Mouse (Mus musculus) MEL (cell line): ENCODE data around the gene Ttc16. TPM values are rescaled to one million over a fixed set of nuclear protein-coding genes. Genes with fewer than 3 reads are reported as not detected.

Experiments used
- DNase-seq: peaks from one replicate; pipeline ENCODE4 v3.0.0; 2011; ENCODE audit warnings: low read depth, low spot score
- H3K27ac ChIP-seq: 2 replicates; pipeline ENCODE4 v1.5.1; 2012; ENCODE audit warnings: low read depth, mild to moderate bottlenecking, control low read depth, low read length, moderate library complexity; ENCODE audit not compliant: control insufficient read depth
- H3K27me3 ChIP-seq, 2 experiments: fragments of 150-350 bp in 1 of 2; sonication (generic) in 1 of 2; 2 replicates each; pipeline ENCODE4 v1.6.1; 2012; ENCODE audit warnings: low read length in 2 of 2, mild to moderate bottlenecking in 2 of 2, improper control_type of control experiment in 1 of 2, moderate library complexity in 1 of 2; ENCODE audit not compliant: insufficient read depth in 2 of 2, control insufficient read depth in 1 of 2
- H3K36me3 ChIP-seq, 2 experiments: 2 replicates each; pipeline ENCODE4 v1.6.1; 2012 to 2014; ENCODE audit warnings: low read length in 2 of 2, improper control_type of control experiment in 1 of 2, inconsistent platforms in 1 of 2, mild to moderate bottlenecking in 1 of 2; ENCODE audit not compliant: insufficient read depth in 2 of 2, control insufficient read depth in 1 of 2
- H3K4me1 ChIP-seq, 2 experiments: fragments of 150-350 bp in 1 of 2; sonication (generic) in 1 of 2; 2 replicates each; pipeline ENCODE4 v1.6.1; 2012; ENCODE audit warnings: low read length in 2 of 2, improper control_type of control experiment in 1 of 2, mild to moderate bottlenecking in 1 of 2; ENCODE audit not compliant: insufficient read depth in 2 of 2, control insufficient read depth in 1 of 2
- H3K4me3 ChIP-seq, 2 experiments: fragments of 150-350 bp in 1 of 2; sonication (generic) in 1 of 2; 2 replicates each; pipeline ENCODE4 v1.5.1; 2012; ENCODE audit warnings: low read depth in 2 of 2, low read length in 2 of 2, mild to moderate bottlenecking in 2 of 2, moderate library complexity in 2 of 2, control low read depth in 1 of 2, improper control_type of control experiment in 1 of 2; ENCODE audit not compliant: control insufficient read depth in 1 of 2, insufficient read depth in 1 of 2
- H3K79me2 ChIP-seq: 2 replicates; pipeline ENCODE4 v1.6.1; 2012; ENCODE audit warnings: mild to moderate bottlenecking, low read length, moderate library complexity; ENCODE audit not compliant: control insufficient read depth, poor library complexity, insufficient read depth
- H3K9ac ChIP-seq: 2 replicates; pipeline ENCODE4 v1.6.1; 2012; ENCODE audit warnings: low read depth, mild to moderate bottlenecking, control low read depth, low read length, moderate library complexity; ENCODE audit not compliant: control insufficient read depth, poor library complexity, severe bottlenecking
- H3K9me3 ChIP-seq: fragments of 150-350 bp; sonication (generic); replicated peaks from 2 replicates; pipeline ENCODE4 v1.6.1; 2012; ENCODE audit warnings: mild to moderate bottlenecking, low read length, improper control_type of control experiment, moderate library complexity; ENCODE audit not compliant: insufficient read depth
- CTCF ChIP-seq, 3 experiments: IDR thresholded peaks in 2 of 3; conservative IDR thresholded peaks in 1 of 3; 2 replicates each; pipeline ENCODE4 v1.5.1; 2011 to 2012; ENCODE audit warnings: low read length in 3 of 3, low read depth in 2 of 3, mild to moderate bottlenecking in 2 of 3, improper control_type of control experiment in 1 of 3, inconsistent platforms in 1 of 3, mixed read lengths in 1 of 3, moderate library complexity in 1 of 3; ENCODE audit not compliant: control insufficient read depth in 1 of 3, insufficient read depth in 1 of 3, poor library complexity in 1 of 3, severe bottlenecking in 1 of 3
- EP300 ChIP-seq, 2 experiments: IDR thresholded peaks; 2 replicates each; pipeline ENCODE4 v1.6.1; 2011; ENCODE audit warnings: improper control_type of control experiment in 2 of 2, low read length in 2 of 2, low read depth in 1 of 2, mild to moderate bottlenecking in 1 of 2
- KAT2A ChIP-seq: conservative IDR thresholded peaks from 2 replicates; pipeline ENCODE4 v1.6.1; 2012; ENCODE audit warnings: low read depth, low read length, improper control_type of control experiment, inconsistent platforms
- MYB ChIP-seq: IDR thresholded peaks from 2 replicates; pipeline ENCODE4 v1.6.1; 2011; ENCODE audit warnings: mild to moderate bottlenecking, low read depth, low read length, improper control_type of control experiment
- SIN3A ChIP-seq: IDR thresholded peaks from 2 replicates; pipeline ENCODE4 v1.6.1; 2012; ENCODE audit warnings: low read length, improper control_type of control experiment, inconsistent platforms
- SMC3 ChIP-seq: IDR thresholded peaks from 2 replicates; pipeline ENCODE4 v1.6.1; 2011; ENCODE audit warnings: low read depth, low read length, improper control_type of control experiment
- USF1 ChIP-seq: IDR thresholded peaks from 2 replicates; pipeline ENCODE4 v1.6.1; 2014; ENCODE audit warnings: low read depth, mild to moderate bottlenecking, inconsistent platforms, low read length, improper control_type of control experiment, moderate library complexity
- ZC3H11A ChIP-seq: IDR thresholded peaks from 2 replicates; pipeline ENCODE4 v1.6.1; 2012; ENCODE audit warnings: low read depth, mild to moderate bottlenecking, inconsistent platforms, low read length, improper control_type of control experiment
- polyA plus RNA-seq, 2 experiments: library from polyadenylated mRNA; stranded (reverse) in 1 of 2; unstranded in 1 of 2; fragments of >175 nt in 1 of 2; fragments of >200 nt in 1 of 2; gene quantifications; 2 replicates each; pipeline versions ENCODE4 v1.2.1 to v1.2.4; 2012; ENCODE audit warnings: low replicate concordance in 2 of 2, low read depth in 1 of 2; ENCODE audit not compliant: insufficient read length in 2 of 2, insufficient read depth in 1 of 2, missing spikeins in 1 of 2
- total RNA-seq: library from RNA; depleted of rRNA; stranded (reverse); fragments of 300-350 nt; gene quantifications from 2 replicates; pipeline ENCODE4 v1.2.3, GENCODE M21; 2012

The Ttc16 gene
- total and polyA plus RNA-seq, 3 experiments, result 0.35 to 0.69 TPM; not detected in 1

DNA sequence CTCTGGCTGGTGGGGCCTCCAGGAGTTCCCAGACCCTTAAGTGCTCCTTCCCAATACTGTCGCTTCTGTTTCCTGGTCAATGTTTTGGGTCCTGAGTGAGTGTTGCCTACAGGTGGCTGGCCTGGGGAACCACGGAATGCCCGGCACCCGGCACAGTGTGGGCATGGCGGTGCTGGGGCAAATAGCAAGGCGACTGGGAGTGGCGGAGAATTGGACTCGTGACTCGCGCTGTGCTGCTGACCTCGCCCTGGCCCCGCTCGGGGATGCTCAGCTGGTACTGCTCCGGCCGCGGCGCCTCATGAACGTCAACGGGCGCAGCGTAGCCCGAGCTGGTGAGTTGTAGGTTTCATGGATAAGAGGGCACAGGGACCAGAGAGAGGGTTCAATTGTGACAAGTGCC, 759 bp upstream of the Ttc16 start:
- no peak for DNase-seq
- no peak overlapping the region for H3K27ac ChIP-seq

DNA sequence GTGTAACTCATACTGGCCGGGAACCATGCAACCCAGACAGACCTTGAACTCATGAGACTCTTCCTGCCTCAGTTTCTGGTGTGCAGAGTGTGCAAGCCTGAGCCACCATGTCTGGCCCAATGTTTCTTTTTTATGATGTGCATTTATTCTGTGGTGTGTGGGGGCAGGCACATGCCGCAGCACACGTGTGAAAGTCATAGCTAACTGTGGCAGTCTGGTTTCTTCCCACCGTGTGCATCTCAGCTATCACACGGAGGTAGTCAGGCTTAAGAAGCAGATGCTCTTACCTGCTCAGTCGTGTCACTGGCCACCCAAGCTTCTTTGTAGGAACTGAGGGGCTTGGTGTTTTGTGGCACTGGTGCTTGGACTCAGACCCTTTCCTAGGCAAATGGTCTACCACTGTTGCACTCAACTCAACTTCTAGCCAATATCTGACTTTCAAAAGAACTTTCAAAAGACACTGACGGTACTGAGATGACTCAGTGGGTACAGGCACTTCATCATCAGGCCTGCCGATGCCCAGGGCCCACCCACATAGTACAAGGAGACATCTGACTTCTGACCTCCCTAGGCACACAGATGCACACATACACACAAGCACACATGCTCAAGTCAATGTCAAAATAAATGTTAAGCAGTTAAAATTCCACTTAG, 2.7 kb downstream of the Ttc16 start:
- Histone ChIP-seq H3K4me1 (peaks cover 2 to 12% of the 10 kb centered on the region in 2 experiments; a peak in 3 of 4 replicates), H3K27ac (no peak overlapping the region), H3K36me3 (no peaks in the 10 kb centered on the region), H3K79me2 (no peaks in the 10 kb centered on the region; the same call in 1 of the 2 replicates), H3K4me3 (no peak overlapping the region), H3K9ac (no peak overlapping the region), H3K9me3 (no peaks in the 10 kb centered on the region), H3K27me3 (no peaks in the 10 kb centered on the region)
- no peak for DNase-seq
- TF ChIP-seq EP300 (IDR thresholded peaks at IDR 0.05; ENCODE audit: low read depth in 1 of 2, low read length in 2 of 2) (no peak), KAT2A (no peak), SIN3A (no peak), ZC3H11A (no peak), MYB (no peak)

More for the DNA sequence above, 759 bp upstream of the Ttc16 start:
- H3K36me3 ChIP-seq, result no peaks in the 10 kb centered on the region
- H3K9me3 ChIP-seq, result no peaks in the 10 kb centered on the region
- H3K4me1 ChIP-seq, result peaks cover 2 to 9% of the 10 kb centered on the region in 2 experiments; a peak in 3 of 4 replicates
- TF ChIP-seq SIN3A, result no peak
- 0 out of 2 replicates have a peak, but pooled peaks have one; percentile 27 for TF ChIP-seq USF1
- TF ChIP-seq, all 39 proteins: peak for 1
- Histone ChIP-seq H3K9ac (peak overlapping the region; percentile 61), H3K79me2 (no peaks in the 10 kb centered on the region; the same call in 1 of the 2 replicates), H3K27me3 (no peaks in the 10 kb centered on the region), H3K4me3 (peak overlapping the region; percentile 82 to 99)

- H3K4me3 ChIP-seq, result no peak overlapping the region
- H3K36me3 ChIP-seq, result no peaks in the 10 kb centered on the region
- no peak overlapping the region for H3K9ac ChIP-seq
- H3K79me2 ChIP-seq, result no peaks in the 10 kb centered on the region; the same call in 1 of the 2 replicates
- peaks cover 2 to 12% of the 10 kb centered on the region in 2 experiments; a peak in 3 of 4 replicates for H3K4me1 ChIP-seq
- H3K9me3 ChIP-seq, result no peaks in the 10 kb centered on the region
- H3K27me3 ChIP-seq, result no peaks in the 10 kb centered on the region
- no peak overlapping the region for H3K27ac ChIP-seq
- TF ChIP-seq SMC3 (no peak), CTCF (IDR thresholded peaks at IDR 0.05 in 2 of 3, conservative IDR thresholded peaks at IDR 0.05 in 1 of 3; ENCODE audit: control insufficient read depth in 1 of 3, insufficient read depth in 1 of 3, low read depth in 2 of 3, low read length in 3 of 3, poor library complexity in 1 of 3, severe bottlenecking in 1 of 3) (peak in 2 of 3 experiments; percentile 20 to 36; a peak in 2 of 6 replicates)
- DNase-seq, result peak; percentile 19
Observed at GRCm38 (mm10) chr2:32771886-32772285, 3.5 kb downstream of the Ttc16 start.
